Mouse (Mus musculus) E14TG2a.4 (cell line): ENCODE measurements around the gene Klhl40.
A peak's percentile ranks its signal among the peaks of the same experiment; 100 is the strongest.

Experiments
- H3K27me3 ChIP-seq: 2 replicates; pipeline ENCODE4 v1.6.1; 2014; ENCODE audit warnings: low read length, control low read depth; ENCODE audit not compliant: insufficient read depth
- H3K36me3 ChIP-seq: 2 replicates; pipeline ENCODE4 v1.6.1; 2014; ENCODE audit warnings: low read length, control low read depth; ENCODE audit not compliant: insufficient read depth
- H3K4me1 ChIP-seq: replicated peaks from 2 replicates; pipeline ENCODE4 v1.6.1; 2014; ENCODE audit warnings: low read depth, low read length, control low read depth
- H3K4me3 ChIP-seq: replicated peaks from 2 replicates; pipeline ENCODE4 v1.5.1; 2014; ENCODE audit warnings: mild to moderate bottlenecking, low read length
- H3K9me3 ChIP-seq: 2 replicates; pipeline ENCODE4 v1.6.1; 2014; ENCODE audit warnings: low read length, control low read depth
- CTCF ChIP-seq: conservative IDR thresholded peaks from 2 replicates; pipeline ENCODE4 v1.5.1; 2014; ENCODE audit warnings: low read length
- NANOG ChIP-seq: IDR thresholded peaks from 2 replicates; pipeline ENCODE4 v1.6.1; 2014; ENCODE audit warnings: borderline replicate concordance, low read length, mixed read lengths
- POU5F1 ChIP-seq: IDR thresholded peaks from 2 replicates; pipeline ENCODE4 v1.6.1; 2014; ENCODE audit warnings: low read length, borderline replicate concordance

The Klhl40 gene

GRCm38 (mm10) chr9:121757835-121758814 is 19.3 kb upstream of the Klhl40 start:
- H3K9me3 ChIP-seq: no peaks in the 10 kb centered on the region
- H3K27me3 ChIP-seq: peaks cover 46% of the 10 kb centered on the region
- peak overlapping the region; percentile 85 for H3K4me3 ChIP-seq
- H3K4me1 ChIP-seq: peaks cover 45% of the 10 kb centered on the region
- H3K36me3 ChIP-seq: peaks cover 36% of the 10 kb centered on the region
- TF ChIP-seq NANOG (no peak), CTCF (no peak), POU5F1 (no peak)

- peaks cover 58% of the 10 kb centered on the region for H3K27me3 ChIP-seq
- H3K4me1 ChIP-seq: peaks cover 53% of the 10 kb centered on the region
- no peak for TF ChIP-seq NANOG
- no peak for TF ChIP-seq CTCF
- TF ChIP-seq POU5F1: no peak
- peak within 1 kb of the TSS; percentile 85 for H3K4me3 ChIP-seq
- peaks cover 24% of the 10 kb centered on the region for H3K36me3 ChIP-seq
- no peaks in the 10 kb centered on the region for H3K9me3 ChIP-seq
Observed at GRCm38 (mm10) chr9:121759091-121760081, 18.0 kb upstream of the Klhl40 start, which contains the start of gene Zfp651. TSS of gene Zfp651 (plus strand) at chr9:121759330.

DNA sequence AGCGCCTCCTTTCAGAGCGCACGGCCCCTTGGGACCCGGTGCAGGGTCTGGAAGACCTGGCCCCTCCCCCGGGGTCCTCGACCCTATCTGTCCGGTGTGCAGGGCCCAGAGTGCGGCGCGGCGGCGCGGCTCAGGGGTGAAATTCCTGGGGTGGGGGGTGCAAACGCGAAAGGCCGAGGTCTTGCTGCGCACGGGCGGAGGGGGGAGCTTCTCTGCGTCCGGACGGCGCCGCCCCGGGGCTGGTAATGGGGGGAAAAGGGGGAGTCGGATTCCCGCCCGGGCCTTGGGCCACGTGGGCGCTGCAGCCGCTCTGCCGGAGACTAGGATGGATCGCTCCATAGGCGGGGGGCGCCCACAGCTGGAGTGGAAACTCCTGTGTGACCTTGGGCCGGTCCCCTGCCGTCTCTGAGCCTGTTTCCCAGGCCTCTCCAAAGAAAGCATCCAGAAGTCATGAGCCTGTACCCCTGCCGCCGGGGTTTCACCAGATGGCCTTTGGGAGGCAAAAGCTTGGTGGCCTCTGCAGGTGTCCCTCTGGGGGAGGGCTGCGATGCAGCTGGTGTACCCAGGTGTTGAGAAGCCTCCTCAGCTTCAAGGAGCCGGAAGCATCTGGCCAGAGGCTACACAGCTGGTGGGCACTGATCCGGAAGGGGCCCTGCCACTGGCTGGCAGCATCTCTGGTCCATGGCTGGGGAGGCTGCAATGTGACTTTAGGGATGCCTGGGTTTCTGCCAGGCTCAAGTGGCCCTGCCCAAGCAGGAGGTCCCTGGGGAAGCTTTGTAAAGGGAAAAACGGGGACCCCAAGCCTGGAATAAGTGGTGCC is 16.9 kb upstream of the Klhl40 start:
- TF ChIP-seq POU5F1 (no peak), NANOG (no peak), CTCF (no peak)
- H3K27me3 ChIP-seq: peaks cover 68% of the 10 kb centered on the region
- H3K36me3 ChIP-seq: peaks cover 13% of the 10 kb centered on the region
- peak overlapping the region; percentile 85 for H3K4me3 ChIP-seq
- H3K9me3 ChIP-seq: no peaks in the 10 kb centered on the region
- peaks cover 58% of the 10 kb centered on the region for H3K4me1 ChIP-seq

- Histone ChIP-seq H3K4me3 (peak overlapping the region; percentile 85), H3K4me1 (peaks cover 63% of the 10 kb centered on the region), H3K27me3 (peaks cover 73% of the 10 kb centered on the region), H3K36me3 (peaks cover 6% of the 10 kb centered on the region), H3K9me3 (no peaks in the 10 kb centered on the region)
- no peak for TF ChIP-seq POU5F1
- no peak for TF ChIP-seq CTCF
Observed at GRCm38 (mm10) chr9:121761091-121761665, 16.2 kb upstream of the Klhl40 start.

DNA sequence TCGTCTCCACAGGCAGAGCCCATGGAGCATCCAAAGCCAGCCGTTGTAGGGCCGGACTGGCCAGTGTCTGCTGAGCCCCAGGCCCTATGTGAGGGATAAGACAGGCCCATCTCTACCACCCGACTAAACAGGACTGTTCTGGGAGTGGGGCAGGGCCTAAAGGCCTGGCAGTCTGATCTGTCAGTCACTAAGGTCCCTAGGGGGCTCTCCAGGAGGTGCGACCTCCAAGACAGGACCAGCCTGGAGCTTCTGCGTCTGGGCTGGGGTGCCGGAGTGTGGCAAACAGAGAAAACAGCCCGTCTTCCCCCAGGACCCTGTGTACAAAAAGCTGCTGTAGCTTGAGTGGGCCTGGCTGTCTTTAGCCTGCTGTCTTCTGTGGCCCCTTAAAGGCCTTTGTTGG is 15.6 kb upstream of the Klhl40 start:
- TF ChIP-seq CTCF (no peak), NANOG (no peak), POU5F1 (no peak)
- H3K27me3 ChIP-seq: peaks cover 77% of the 10 kb centered on the region
- peaks cover 68% of the 10 kb centered on the region for H3K4me1 ChIP-seq
- H3K4me3 ChIP-seq: 0 out of 2 replicates have a peak overlapping the region, but pooled peaks have one; percentile 50
- no peaks in the 10 kb centered on the region for H3K9me3 ChIP-seq
- peaks cover 2% of the 10 kb centered on the region; the same call in 1 of the 2 replicates for H3K36me3 ChIP-seq

GRCm38 (mm10) chr9:121762248-121762647 is 15.2 kb upstream of the Klhl40 start:
- TF ChIP-seq POU5F1: no peak
- no peak for TF ChIP-seq NANOG
- TF ChIP-seq CTCF: no peak
- H3K27me3 ChIP-seq: peaks cover 77% of the 10 kb centered on the region

GRCm38 (mm10) chr9:121762761-121763160 is 14.6 kb upstream of the Klhl40 start:
- no peak for TF ChIP-seq CTCF
- TF ChIP-seq NANOG: no peak
- TF ChIP-seq POU5F1: no peak
- H3K4me1 ChIP-seq: peaks cover 64% of the 10 kb centered on the region

More at GRCm38 (mm10) chr9:121762248-121762647, 15.2 kb upstream of the Klhl40 start:
- Histone ChIP-seq H3K9me3 (no peaks in the 10 kb centered on the region), H3K36me3 (no peaks in the 10 kb centered on the region), H3K4me3 (peak overlapping the region; percentile 50), H3K4me1 (peaks cover 68% of the 10 kb centered on the region)

More at GRCm38 (mm10) chr9:121762761-121763160, 14.6 kb upstream of the Klhl40 start:
- Histone ChIP-seq H3K27me3 (peaks cover 73% of the 10 kb centered on the region), H3K9me3 (no peaks in the 10 kb centered on the region), H3K4me3 (peak overlapping the region; percentile 50), H3K36me3 (no peaks in the 10 kb centered on the region)
